Mouse (Mus musculus) spleen, adult 18-20 months (tissue): Measurements from ENCODE around the gene Lsm4.

Experiments
- DNase-seq, 2 experiments: peaks; one replicate each; pipeline ENCODE4 v3.0.0; 2022; ENCODE audit warnings: mixed read lengths in 2 of 2

Gene Lsm4

GRCm38 (mm10) chr8:70650351-70650750 is 22.7 kb upstream of the Lsm4 start:
- no peak for DNase-seq

GRCm38 (mm10) chr8:70653226-70653625 is 19.8 kb upstream of the Lsm4 start:
- DNase-seq, result peak; percentile 45 to 69

- peak in 1 of 2 experiments; percentile 35 for DNase-seq
Measured at GRCm38 (mm10) chr8:70654121-70654520, 18.9 kb upstream of the Lsm4 start.

- DNase-seq, result no peak
Measured at GRCm38 (mm10) chr8:70655469-70655868, 17.6 kb upstream of the Lsm4 start.

GRCm38 (mm10) chr8:70656193-70656790 is 16.8 kb upstream of the Lsm4 start:
- no peak for DNase-seq

DNA sequence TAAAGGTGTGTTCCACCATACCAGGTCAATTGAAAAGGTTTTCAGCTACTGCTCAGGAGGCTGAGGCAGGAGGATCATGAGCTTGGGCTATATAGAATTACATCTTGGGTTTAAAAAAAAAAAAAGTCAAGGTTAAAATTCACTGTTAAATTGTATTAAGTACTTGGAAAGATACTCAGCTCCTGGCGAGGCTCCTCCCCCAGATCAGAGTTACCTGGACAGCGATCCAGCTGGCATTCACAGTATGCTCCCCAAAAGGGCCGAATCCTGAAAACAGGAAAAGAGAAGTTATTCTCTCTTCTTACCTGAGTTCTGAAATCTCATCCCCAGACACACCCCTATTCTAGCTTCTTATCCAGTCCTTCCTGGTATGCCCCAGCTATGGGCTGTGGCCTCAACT is 15.8 kb upstream of the Lsm4 start:
- no peak for DNase-seq

DNA sequence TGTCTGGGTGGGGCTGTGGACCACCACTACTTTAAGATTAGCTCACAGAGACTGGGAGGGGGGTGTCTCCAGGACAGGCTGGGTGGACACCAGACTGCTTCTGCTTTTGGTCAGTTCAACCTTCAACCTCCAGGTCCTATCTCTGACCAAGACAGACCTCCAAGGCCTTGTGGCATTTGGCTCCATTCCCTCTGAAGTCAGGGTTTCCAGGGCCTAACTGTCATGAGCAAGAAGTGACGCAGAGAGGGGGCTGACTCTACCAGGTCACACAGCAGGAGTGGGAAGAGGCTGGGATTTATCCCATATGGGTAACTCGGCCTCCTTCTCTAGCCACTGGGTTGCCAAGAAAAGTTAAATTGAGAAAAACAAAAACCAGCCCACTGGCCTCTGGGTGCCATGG is 15.3 kb upstream of the Lsm4 start:
- no peak for DNase-seq

- no peak for DNase-seq
Measured at GRCm38 (mm10) chr8:70658897-70659603, 14.0 kb upstream of the Lsm4 start.

DNA sequence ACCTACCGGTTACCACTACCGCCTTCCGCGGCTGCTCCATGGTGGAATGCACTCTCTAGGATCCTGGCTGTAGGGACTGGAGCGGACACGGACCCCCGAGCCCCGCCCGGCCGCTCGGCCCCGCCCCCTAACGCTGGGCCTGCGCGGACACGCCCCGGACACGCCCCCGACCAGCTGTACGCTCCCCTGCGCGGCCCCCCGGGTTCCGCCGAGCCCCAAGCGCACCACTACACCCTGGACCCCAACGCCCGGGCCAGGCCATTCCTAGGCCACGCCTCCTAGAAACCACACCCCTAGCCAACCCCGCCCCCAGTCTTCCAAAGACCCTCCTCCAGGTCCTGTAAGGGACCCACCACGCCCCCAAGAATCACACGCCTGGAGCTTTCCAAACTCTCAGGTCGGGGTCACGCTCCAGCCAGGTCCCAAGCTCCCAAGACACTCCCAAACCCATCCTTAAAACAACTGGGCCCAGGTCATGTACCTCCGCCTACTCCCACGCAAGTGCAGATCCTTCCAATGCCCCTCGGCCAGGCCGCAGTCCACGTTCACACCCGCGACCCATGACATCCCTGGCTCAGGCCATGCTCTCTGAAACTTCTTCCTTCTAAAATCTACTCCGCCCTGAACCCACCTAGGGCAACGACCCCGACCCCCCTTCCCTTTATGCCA is 13.3 kb upstream of the Lsm4 start:
- DNase-seq, result peak; percentile 79 to 85

- no peak for DNase-seq
Measured at GRCm38 (mm10) chr8:70660273-70660725, 12.7 kb upstream of the Lsm4 start, which contains the start of gene Pgpep1. Pgpep1 (minus strand) TSS chr8:70660388.

DNA sequence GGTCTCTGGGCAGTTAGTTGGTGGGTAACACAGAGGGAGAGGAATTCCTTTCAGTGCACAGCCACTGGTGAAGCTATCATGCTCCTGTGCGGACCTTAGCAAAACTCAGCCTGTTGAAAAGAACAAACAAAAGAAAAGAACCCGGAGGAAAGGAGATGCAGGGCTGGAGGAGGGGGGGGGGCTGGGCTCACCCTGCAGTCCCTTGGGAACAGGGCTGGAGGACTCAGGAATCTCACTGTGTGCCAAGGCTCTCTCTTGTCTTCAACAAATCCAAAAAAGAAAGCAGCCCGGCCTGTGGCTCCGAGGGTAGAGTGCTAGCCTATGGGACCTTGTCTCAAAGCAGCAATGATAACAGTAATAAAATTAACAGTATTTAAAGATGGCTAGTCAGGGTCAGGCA is 9.4 kb upstream of the Lsm4 start:
- no peak for DNase-seq

DNA sequence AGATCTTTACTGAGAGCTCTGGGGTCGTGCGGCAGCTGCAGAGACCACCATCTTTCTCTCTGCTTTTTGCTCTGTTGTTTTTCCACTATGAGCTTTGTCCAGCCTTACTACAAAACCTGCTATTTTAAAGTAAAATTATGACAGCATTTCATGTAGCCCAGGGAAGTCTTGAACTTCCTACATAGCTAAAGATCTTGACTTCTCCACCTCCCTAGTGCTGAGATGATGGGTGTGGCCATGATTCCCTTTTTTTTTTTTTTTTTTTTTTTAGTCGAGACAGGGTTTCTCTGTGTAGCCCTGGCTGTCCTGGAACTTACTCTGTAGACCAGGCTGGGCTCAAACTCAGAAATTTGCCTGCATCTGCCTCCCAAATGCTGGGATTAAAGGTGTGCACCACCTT is 8.4 kb upstream of the Lsm4 start:
- no peak for DNase-seq

DNA sequence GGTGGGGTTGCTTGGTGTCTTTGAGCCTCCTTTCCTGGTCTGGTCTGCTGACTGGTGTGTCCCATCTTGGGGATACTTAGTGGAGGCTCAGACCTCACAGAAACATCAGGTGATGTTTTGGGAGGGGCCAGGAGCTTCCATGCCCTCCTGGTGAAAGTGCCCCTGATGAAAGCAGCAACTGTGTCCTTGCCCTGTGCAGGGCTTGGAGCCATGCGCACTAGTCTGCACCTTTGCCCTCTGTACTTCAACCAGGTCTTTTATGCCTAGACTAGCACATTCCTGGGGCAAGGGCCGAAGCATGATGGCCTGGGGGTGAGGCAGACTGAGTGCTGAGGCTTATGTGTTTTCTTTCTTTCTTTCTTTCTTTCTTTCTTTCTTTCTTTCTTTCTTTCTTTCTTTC is 7.4 kb upstream of the Lsm4 start:
- no peak for DNase-seq

DNA sequence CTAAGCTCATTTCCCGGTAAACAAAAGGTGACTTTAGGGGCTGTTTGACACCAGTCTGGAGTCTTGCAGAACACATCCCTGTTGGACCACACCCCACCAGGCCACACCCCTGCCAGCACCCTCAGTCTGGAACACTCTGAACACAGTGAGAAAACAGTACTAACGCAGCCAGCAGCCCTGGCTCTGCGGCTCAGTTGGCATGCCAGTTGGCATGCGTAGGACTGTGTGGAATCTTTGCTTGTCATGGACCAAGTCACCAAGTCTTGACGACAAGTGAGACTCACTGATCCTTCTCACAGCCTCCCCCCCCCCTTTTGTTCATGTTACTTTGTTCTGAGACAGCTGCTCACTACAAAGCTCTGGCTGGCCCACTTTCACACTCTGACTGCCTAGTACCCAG is 6.0 kb upstream of the Lsm4 start:
- no peak for DNase-seq

DNA sequence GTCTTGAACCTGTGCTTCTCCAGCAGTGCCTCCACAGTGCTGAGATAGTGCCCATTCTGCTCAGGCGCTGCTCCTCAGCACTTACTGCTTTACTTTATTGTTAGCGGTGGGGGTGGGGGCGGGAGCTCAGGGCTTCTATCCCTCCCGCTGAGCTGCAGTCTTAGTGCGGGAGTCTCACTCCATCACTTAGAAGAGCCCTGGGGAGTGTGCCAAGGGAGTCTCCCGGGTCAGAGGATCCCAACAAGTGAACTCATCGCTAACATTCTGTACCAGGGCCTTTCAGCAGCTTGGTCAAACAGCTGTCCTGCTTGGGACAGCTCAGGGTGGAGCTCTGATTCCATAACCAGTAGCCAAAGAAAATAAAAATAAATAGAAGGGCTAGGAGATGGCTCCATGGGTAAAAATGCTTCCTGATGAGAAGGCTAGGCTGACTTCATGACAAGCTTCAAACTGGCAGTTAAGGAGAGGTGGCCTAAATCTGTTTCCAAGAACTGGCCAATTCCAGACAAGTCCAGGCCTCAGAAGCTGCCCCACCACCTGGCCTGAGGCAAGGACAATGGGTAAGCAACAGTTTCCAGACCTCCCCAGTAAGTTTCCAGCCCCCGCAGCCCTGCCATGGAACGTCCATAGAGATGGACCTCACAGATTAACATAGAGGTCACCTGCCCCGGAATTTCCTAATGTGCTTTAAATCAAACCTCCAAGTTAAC is 1.3 kb upstream of the Lsm4 start:
- no peak for DNase-seq

DNA sequence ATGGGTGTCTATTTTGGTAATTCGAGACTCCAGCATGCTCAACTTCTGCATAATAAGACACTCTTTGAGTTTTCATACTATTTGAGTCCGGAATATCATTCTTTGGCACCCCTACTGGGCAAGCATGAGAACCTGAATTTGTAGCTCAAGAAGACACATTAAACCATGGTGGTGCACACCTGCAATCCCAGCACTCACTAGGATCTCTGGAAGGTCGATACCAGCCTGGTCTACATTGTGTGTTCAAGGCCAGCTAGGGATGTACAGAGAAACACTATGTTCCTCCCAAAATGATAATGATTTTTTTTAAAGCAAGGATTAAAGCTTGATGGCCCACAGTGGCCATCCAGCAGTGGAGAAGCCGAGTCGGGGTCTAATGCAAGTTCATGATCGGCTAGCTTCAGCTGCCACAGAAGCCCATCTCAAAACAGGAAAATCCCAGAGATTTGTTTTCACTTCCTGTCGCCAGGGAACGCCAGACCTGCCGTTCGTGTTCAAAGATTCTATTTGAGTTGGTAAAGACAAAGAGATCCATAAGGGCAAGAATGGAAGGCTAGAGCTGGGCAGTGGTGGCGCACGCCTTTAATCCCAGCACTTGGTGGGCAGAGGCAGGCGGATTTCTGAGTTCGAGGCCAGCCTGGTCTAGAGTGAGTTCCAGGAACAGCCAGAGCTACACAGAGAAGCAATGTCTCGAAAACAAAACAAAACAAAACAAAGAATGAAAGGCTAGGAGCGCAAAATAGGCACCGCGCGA is 546 bp upstream of the Lsm4 start:
- DNase-seq, result no peak

DNA sequence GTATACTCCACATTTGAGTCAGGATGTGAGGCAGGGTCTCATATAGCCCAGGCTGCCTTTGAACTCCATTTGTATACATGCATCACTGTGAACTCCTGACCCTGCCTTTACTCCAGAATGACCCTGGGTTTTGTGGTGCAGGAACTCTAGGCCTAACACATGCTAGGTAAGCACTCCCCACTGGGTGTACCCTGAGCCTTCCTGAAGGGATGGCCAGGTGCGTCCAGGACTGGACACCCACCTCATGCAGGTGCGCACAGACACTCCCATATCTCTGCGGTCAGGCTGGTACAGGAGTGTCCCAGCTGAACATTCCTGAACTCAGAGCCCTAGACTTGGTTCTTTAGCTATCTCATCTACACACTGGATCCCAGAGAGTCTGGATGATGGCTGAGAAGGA is 1.1 kb downstream of the Lsm4 start:
- DNase-seq, result no peak

DNA sequence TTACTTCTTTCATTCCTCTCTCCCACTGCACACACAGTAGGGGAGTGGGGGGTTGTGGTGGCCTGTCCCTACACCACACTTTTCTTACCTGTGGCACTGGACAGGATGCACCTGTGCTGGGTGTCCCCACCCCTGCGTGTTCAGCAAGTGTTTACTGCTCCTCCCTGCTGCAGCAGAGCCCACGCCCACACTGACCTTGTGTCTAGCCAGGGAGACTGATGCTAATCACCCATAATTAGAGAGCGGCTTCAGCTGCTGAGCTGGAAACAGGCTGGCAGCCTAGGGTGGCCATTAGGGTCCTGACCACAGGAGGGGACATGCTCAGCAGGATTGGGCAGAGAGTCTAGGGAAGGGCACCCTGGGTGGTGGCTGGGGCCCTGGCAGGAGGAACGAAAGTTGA is 1.7 kb downstream of the Lsm4 start:
- no peak for DNase-seq

DNA sequence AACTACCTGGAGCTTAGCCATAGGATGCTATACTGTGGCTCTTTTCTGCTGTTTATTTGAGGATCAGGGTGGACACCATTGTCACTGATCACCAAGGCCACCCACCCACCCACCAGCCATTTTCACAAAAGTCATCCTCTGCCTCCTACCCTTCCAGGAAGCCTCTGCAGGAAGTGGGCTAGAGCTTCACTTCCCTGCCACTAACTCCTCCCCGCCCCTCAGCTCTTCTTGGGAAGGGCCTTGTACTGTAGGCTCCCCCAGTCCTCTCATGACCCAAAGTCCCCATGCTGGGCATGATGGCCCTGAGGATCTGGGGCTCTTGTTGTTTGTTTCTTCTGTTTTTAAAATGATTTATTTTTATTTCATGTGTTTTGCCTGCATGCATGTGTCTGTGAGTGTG is 2.3 kb downstream of the Lsm4 start:
- DNase-seq, result peak in 1 of 2 experiments; percentile 40

- no peak for DNase-seq
Measured at GRCm38 (mm10) chr8:70677451-70678080, 4.5 kb downstream of the Lsm4 start.

- DNase-seq, result no peak
Measured at GRCm38 (mm10) chr8:70678679-70679078, 5.6 kb downstream of the Lsm4 start.

DNA sequence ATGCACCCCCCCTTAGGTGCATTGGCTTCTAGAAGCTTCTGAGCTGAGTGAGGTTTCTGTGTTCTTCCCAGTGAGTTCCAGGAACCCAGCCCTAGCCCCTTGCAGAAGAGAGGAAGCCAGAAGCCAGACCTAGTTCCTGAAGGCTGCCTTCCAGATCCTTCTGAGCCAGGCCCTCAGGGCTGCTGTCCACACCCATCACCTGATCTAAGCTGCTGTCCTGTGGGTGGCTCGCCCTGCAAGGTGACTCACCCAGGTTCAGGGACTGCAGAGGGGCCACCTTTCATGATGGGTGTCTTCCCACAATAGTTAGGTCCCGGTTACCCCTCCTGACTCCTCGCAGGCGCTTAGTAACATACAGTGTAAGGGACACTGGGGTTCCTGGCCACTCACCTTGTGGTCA is 6.4 kb downstream of the Lsm4 start:
- no peak for DNase-seq
